Mouse (Mus musculus) kidney, adult 2 months (tissue): Measurements from ENCODE around the gene Foxn3.

Experiments used
- CTCF ChIP-seq: fragments of 200-500 bp; conservative IDR thresholded peaks from 2 replicates; pipeline ENCODE4 v1.5.1; 2011; ENCODE audit warnings: low read depth, mild to moderate bottlenecking, control low read depth, low read length, moderate library complexity, mixed read lengths; ENCODE audit not compliant: insufficient read depth, insufficient read length
- POLR2A ChIP-seq: fragments of 200-500 bp; IDR thresholded peaks from one replicate; pipeline ENCODE4 v1.6.1; 2011; ENCODE audit warnings: low read depth, low read length, control low read depth

GRCm38 (mm10) chr12:99417885-99418284 is 145.5 kb downstream of the Foxn3 start:
- TF ChIP-seq CTCF (no peak), POLR2A (no peak)
